Mouse (Mus musculus) urinary bladder, postnatal 4 days (tissue): ENCODE results near the gene Gm6034.
"Not testable (repeated sequence)": the region's sequence is repeated elsewhere in the genome, so short reads cannot be mapped to it uniquely, and the experiment has no call there.

Experiments used
- DNase-seq, 2 experiments: peaks; one replicate each; pipeline ENCODE4 v3.0.0; 2021 to 2022; ENCODE audit warnings: low spot score in 2 of 2

The Gm6034 gene

GRCm38 (mm10) chr17:36081901-36082300 lies 39.1 kb downstream of the Gm6034 start:
- not testable (repeated sequence) for DNase-seq

GRCm38 (mm10) chr17:36082519-36083232 lies 39.9 kb downstream of the Gm6034 start:
- DNase-seq, result not testable (repeated sequence)

GRCm38 (mm10) chr17:36083266-36083869 lies 40.6 kb downstream of the Gm6034 start:
- no peak for DNase-seq

DNA sequence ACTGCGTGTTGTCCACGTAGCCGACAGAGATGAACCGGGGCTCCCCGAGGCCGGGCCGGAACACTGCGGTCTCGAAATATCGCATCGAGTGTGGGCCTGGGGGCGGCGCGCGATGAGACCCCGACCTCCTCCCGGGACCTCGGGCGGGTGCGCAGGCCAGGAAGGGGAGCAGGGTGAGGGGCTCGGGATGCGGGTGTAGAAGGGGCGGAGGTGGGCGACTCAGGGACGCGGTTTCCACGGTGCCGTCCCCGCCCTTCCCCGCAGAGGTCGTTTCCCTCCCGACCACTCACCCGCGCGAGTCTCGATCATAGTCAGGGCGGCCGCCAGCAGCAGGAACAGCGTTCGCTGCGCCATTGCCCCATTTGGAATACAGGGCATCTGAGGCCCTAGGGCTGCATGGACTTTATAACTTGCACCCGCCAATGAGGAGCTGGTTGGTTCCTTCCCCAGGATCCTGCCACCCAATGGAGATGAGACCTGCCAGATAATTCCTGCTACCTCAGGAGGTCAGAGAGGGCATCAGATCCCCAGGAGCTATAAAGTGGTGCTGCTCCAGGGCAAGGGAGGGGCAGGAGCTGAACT lies 41.2 kb downstream of the Gm6034 start:
- no peak for DNase-seq

- DNase-seq, result not testable (repeated sequence)
Measured at GRCm38 (mm10) chr17:36085976-36086375, 43.2 kb downstream of the Gm6034 start.

- not testable (repeated sequence) for DNase-seq
Measured at GRCm38 (mm10) chr17:36091933-36092332, 49.2 kb downstream of the Gm6034 start.

DNA sequence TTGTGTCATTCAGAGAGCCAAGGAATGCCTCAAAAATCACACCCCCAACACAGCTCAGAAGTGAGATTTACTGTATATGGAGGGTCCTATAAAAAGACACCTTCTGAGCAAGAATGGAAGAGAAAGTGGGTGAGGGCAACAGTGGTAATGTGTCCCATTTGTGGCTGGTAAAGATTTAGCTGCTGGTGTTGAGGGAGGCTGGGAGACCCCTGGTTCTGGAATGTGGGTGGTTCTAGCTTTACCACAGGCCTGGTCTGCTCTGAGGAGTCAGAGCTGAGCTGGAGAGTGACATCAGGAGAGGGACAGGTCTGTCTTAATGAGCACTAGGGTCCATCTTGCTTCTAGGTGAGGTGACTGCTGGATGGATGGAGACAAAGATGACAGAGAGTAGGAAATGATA lies 49.8 kb downstream of the Gm6034 start:
- DNase-seq, result not testable (repeated sequence)

DNA sequence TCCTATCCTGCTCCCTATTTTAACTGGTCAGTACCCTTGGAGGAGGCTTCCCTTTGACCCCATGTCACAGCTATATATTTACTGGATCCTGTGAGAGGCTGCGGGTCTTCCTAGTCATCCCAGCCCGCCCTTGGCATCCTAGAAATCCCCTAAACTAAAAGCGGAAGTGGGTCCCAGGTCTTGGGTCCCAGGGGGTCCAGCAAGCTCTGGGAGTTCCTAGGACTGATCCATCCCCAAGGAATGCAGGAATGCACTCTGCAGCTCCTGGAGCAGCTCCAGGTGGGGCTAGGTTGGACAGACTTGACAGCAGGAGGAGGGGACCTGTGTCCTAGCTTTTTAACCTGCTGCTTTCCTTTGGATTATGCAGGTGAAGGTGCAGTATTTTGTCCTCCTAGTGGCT lies 51.2 kb downstream of the Gm6034 start:
- DNase-seq, result no peak

- DNase-seq, result not testable (repeated sequence)
Measured at GRCm38 (mm10) chr17:36099603-36100002, 56.8 kb downstream of the Gm6034 start.

DNA sequence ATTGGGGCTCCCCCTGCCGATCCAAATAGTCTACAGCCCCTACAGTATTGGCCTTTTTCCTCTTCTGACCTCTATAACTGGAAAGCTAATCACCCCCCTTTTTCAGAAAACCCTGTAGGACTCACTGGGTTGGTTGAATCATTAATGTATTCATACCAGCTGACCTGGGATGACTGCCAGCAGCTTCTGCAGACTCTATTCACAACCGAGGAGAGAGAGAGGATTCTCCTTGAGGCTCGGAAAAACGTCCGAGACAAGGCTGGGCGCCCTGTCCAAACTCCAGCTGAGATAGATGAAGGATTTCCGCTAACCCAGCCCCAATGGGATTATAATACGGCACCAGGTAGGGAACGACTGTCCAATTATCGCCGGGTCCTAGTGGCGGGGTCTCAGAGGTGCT lies 59.3 kb downstream of the Gm6034 start:
- DNase-seq, result not testable (repeated sequence)
